Mouse (Mus musculus): ENCODE measurements around the gene Nfib. TPM values are rescaled to one million over a fixed set of nuclear protein-coding genes. Genes with fewer than 3 reads are reported as not detected.
A peak's percentile ranks its signal among the peaks of the same experiment; 100 is the strongest.

Nfib gene
- polyA plus RNA-seq, 1 experiment from 2014 or later = 59.0 TPM

GRCm38 (mm10) chr4:82504284-82505120 is 201.0 kb downstream of the Nfib start:
- WGBS (ENCODE audit: insufficient replicate concordance) = under 1% methylated on average over 62 of the region's 62 CpGs
- no peak for ATAC-seq (replicated peaks; ENCODE audit: insufficient number of reproducible peaks, low FRiP score, low TSS enrichment)
- Histone ChIP-seq H3K4me2 (peak overlapping the region; percentile 94), H3K27ac (ENCODE audit: low read depth, low read length) (peak overlapping the region; percentile 100), H3K4me1 (ENCODE audit: control insufficient read depth, insufficient read depth, low read length) (peaks cover 32% of the 10 kb centered on the region), H3K9ac (ENCODE audit: low read depth, low read length) (peak overlapping the region; percentile 100), H3K27me3 (ENCODE audit: control insufficient read depth, insufficient read depth, low read length) (no peaks in the 10 kb centered on the region), H3K4me3 (ENCODE audit: low read depth, low read length) (peak overlapping the region; percentile 80), H3K9me3 (replicated peaks; ENCODE audit: control insufficient read depth, low read length) (no peaks in the 10 kb centered on the region), H3K36me3 (ENCODE audit: control insufficient read depth, insufficient read depth, low read length) (no peaks in the 10 kb centered on the region)

GRCm38 (mm10) chr4:82504015-82504283 is 201.6 kb downstream of the Nfib start:
- no peaks in the 10 kb centered on the region for H3K9me3 ChIP-seq (replicated peaks; ENCODE audit: control insufficient read depth, low read length)
- peak overlapping the region; percentile 94 for H3K4me2 ChIP-seq
- no peak for ATAC-seq (replicated peaks; ENCODE audit: insufficient number of reproducible peaks, low FRiP score, low TSS enrichment)
- peak overlapping the region; percentile 100 for H3K27ac ChIP-seq (ENCODE audit: low read depth, low read length)
- peaks cover 33% of the 10 kb centered on the region for H3K4me1 ChIP-seq (ENCODE audit: control insufficient read depth, insufficient read depth, low read length)
- peak overlapping the region; percentile 100 for H3K9ac ChIP-seq (ENCODE audit: low read depth, low read length)
- no peaks in the 10 kb centered on the region for H3K27me3 ChIP-seq (ENCODE audit: control insufficient read depth, insufficient read depth, low read length)
- no peaks in the 10 kb centered on the region for H3K36me3 ChIP-seq (ENCODE audit: control insufficient read depth, insufficient read depth, low read length)
- 1% methylated on average over 10 of the region's 10 CpGs for WGBS (ENCODE audit: insufficient replicate concordance)
- peak overlapping the region; percentile 80 for H3K4me3 ChIP-seq (ENCODE audit: low read depth, low read length)

- whole genome bisulfite sequencing (ENCODE audit: insufficient replicate concordance) = 17% methylated on average over 8 of the region's 8 CpGs
- Histone ChIP-seq H3K27me3 (ENCODE audit: control insufficient read depth, insufficient read depth, low read length) (no peaks in the 10 kb centered on the region), H3K9me3 (replicated peaks; ENCODE audit: control insufficient read depth, low read length) (no peaks in the 10 kb centered on the region), H3K9ac (ENCODE audit: low read depth, low read length) (peak overlapping the region; percentile 100), H3K4me3 (ENCODE audit: low read depth, low read length) (peak overlapping the region; percentile 80), H3K27ac (ENCODE audit: low read depth, low read length) (peak overlapping the region; percentile 100), H3K36me3 (ENCODE audit: control insufficient read depth, insufficient read depth, low read length) (no peaks in the 10 kb centered on the region), H3K4me2 (peak overlapping the region; percentile 94), H3K4me1 (ENCODE audit: control insufficient read depth, insufficient read depth, low read length) (peaks cover 30% of the 10 kb centered on the region)
- no peak for ATAC-seq (replicated peaks; ENCODE audit: insufficient number of reproducible peaks, low FRiP score, low TSS enrichment)
These were observed 202.1 kb downstream of the Nfib start for GRCm38 (mm10) chr4:82503274-82504014.

- Histone ChIP-seq H3K9me3 (replicated peaks; ENCODE audit: control insufficient read depth, low read length) (no peaks in the 10 kb centered on the region), H3K36me3 (ENCODE audit: control insufficient read depth, insufficient read depth, low read length) (no peaks in the 10 kb centered on the region), H3K9ac (ENCODE audit: low read depth, low read length) (peak overlapping the region; percentile 77), H3K4me1 (ENCODE audit: control insufficient read depth, insufficient read depth, low read length) (peaks cover 22% of the 10 kb centered on the region), H3K27me3 (ENCODE audit: control insufficient read depth, insufficient read depth, low read length) (no peaks in the 10 kb centered on the region), H3K4me3 (ENCODE audit: low read depth, low read length) (peak overlapping the region; percentile 80), H3K27ac (ENCODE audit: low read depth, low read length) (peak overlapping the region; percentile 50; the same call in 1 of the 2 replicates), H3K4me2 (peak overlapping the region; percentile 94)
- WGBS (ENCODE audit: insufficient replicate concordance) = 41% methylated on average over 2 of the region's 2 CpGs
- no peak for ATAC-seq (replicated peaks; ENCODE audit: insufficient number of reproducible peaks, low FRiP score, low TSS enrichment)
These were observed 202.9 kb downstream of the Nfib start for GRCm38 (mm10) chr4:82502611-82503010.

DNA sequence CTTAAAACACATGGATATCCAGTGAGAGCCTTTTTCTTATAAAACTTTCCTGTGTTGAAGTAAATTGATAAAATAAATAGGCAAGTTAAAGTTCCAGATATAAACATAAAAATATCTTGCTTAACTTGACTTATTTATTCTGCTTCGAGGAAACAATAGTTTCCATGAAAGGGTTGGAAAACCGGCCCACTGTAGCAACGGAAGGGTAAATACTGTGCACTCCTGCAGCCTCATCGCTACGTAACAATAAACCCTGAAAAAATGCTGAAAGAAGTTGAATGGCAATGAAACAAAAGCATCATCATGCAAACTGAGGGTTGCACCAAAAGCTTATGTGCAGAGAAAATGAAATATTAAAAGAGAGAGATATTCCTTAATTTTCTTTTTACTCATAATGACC is 203.5 kb downstream of the Nfib start:
- peaks cover 25% of the 10 kb centered on the region for H3K4me1 ChIP-seq (ENCODE audit: control insufficient read depth, insufficient read depth, low read length)
- H3K9ac ChIP-seq (ENCODE audit: low read depth, low read length) = peak overlapping the region; percentile 72; the same call in 1 of the 2 replicates
- H3K27ac ChIP-seq (ENCODE audit: low read depth, low read length) = no peak overlapping the region
- 54% methylated on average over 5 of the region's 5 CpGs for WGBS (ENCODE audit: insufficient replicate concordance)
- H3K27me3 ChIP-seq (ENCODE audit: control insufficient read depth, insufficient read depth, low read length) = no peaks in the 10 kb centered on the region
- peak overlapping the region; percentile 62 for H3K4me2 ChIP-seq
- no peaks in the 10 kb centered on the region for H3K9me3 ChIP-seq (replicated peaks; ENCODE audit: control insufficient read depth, low read length)
- ATAC-seq (replicated peaks; ENCODE audit: insufficient number of reproducible peaks, low FRiP score, low TSS enrichment) = no peak
- H3K4me3 ChIP-seq (ENCODE audit: low read depth, low read length) = peak overlapping the region; percentile 43
- H3K36me3 ChIP-seq (ENCODE audit: control insufficient read depth, insufficient read depth, low read length) = peaks cover 3% of the 10 kb centered on the region; the same call in 1 of the 2 replicates

- Histone ChIP-seq H3K4me2 (peak overlapping the region; percentile 67), H3K27ac (ENCODE audit: low read depth, low read length) (peak overlapping the region; percentile 22; the same call in 1 of the 2 replicates), H3K36me3 (ENCODE audit: control insufficient read depth, insufficient read depth, low read length) (peaks cover 3% of the 10 kb centered on the region; the same call in 1 of the 2 replicates), H3K9ac (ENCODE audit: low read depth, low read length) (peak overlapping the region; percentile 52), H3K4me1 (ENCODE audit: control insufficient read depth, insufficient read depth, low read length) (peaks cover 25% of the 10 kb centered on the region), H3K4me3 (ENCODE audit: low read depth, low read length) (peak overlapping the region; percentile 34), H3K9me3 (replicated peaks; ENCODE audit: control insufficient read depth, low read length) (no peaks in the 10 kb centered on the region), H3K27me3 (ENCODE audit: control insufficient read depth, insufficient read depth, low read length) (no peaks in the 10 kb centered on the region)
- 63% methylated on average over 5 of the region's 5 CpGs for WGBS (ENCODE audit: insufficient replicate concordance)
- no peak for ATAC-seq (replicated peaks; ENCODE audit: insufficient number of reproducible peaks, low FRiP score, low TSS enrichment)
These were observed 204.9 kb downstream of the Nfib start for GRCm38 (mm10) chr4:82500578-82501098.

DNA sequence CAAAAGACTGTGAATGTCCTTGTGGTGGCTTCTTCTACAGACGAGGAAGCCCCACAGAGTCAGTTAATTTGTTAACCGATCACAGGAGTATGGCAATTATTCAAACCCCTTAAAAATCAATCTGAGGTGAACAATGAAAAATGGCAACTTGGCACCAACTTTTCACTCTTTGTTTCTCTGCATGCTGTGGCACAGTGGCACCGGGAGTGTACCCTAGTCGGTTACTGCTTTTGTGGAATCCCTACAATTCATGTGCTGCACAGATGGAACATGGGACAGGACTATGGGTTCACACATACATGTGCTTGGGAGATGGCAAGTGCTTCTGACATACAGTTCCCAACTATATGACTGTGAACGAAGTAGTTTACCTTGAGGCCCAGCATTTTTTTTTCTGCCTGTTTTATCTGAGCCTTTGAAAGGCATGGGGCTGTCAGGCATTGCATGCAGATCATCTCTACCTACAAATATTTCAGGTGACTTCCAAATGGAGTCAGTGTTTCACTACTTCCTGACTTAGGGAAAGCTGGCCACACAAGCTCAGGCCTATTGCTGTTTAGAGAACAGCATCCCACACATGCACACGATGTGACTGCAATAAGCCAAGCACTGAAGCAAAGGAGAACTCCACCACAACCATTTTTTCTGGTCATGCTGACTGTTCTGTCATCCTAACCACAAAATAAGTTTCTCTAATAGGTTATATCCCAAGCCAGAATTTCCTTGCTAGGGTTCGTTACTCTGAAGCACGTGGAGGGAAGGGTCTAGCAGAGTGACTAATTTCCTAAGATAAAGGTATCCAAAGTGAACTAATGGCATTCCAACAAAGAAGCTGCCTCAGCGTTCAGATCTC is 205.6 kb downstream of the Nfib start:
- Histone ChIP-seq H3K9ac (ENCODE audit: low read depth, low read length) (peak overlapping the region; percentile 52), H3K36me3 (ENCODE audit: control insufficient read depth, insufficient read depth, low read length) (peaks cover 3% of the 10 kb centered on the region; the same call in 1 of the 2 replicates), H3K27ac (ENCODE audit: low read depth, low read length) (peak overlapping the region; percentile 54), H3K4me3 (ENCODE audit: low read depth, low read length) (peak overlapping the region; percentile 34), H3K4me2 (peak overlapping the region; percentile 67), H3K4me1 (ENCODE audit: control insufficient read depth, insufficient read depth, low read length) (peaks cover 25% of the 10 kb centered on the region), H3K9me3 (replicated peaks; ENCODE audit: control insufficient read depth, low read length) (no peaks in the 10 kb centered on the region), H3K27me3 (ENCODE audit: control insufficient read depth, insufficient read depth, low read length) (no peaks in the 10 kb centered on the region)
- 56% methylated on average over 9 of the region's 9 CpGs for WGBS (ENCODE audit: insufficient replicate concordance)
- no peak for ATAC-seq (replicated peaks; ENCODE audit: insufficient number of reproducible peaks, low FRiP score, low TSS enrichment)

- ATAC-seq (replicated peaks; ENCODE audit: insufficient number of reproducible peaks, low FRiP score, low TSS enrichment) = no peak
- no peak overlapping the region for H3K4me3 ChIP-seq (ENCODE audit: low read depth, low read length)
- no peaks in the 10 kb centered on the region for H3K9me3 ChIP-seq (replicated peaks; ENCODE audit: control insufficient read depth, low read length)
- 0 out of 2 replicates have a peak overlapping the region, but pooled peaks have one; percentile 34 for H3K9ac ChIP-seq (ENCODE audit: low read depth, low read length)
- 52% methylated on average over 5 of the region's 5 CpGs for WGBS (ENCODE audit: insufficient replicate concordance)
- peak overlapping the region; percentile 67 for H3K4me2 ChIP-seq
- H3K4me1 ChIP-seq (ENCODE audit: control insufficient read depth, insufficient read depth, low read length) = peaks cover 28% of the 10 kb centered on the region
- H3K27ac ChIP-seq (ENCODE audit: low read depth, low read length) = no peak overlapping the region
- H3K36me3 ChIP-seq (ENCODE audit: control insufficient read depth, insufficient read depth, low read length) = peaks cover 3% of the 10 kb centered on the region; the same call in 1 of the 2 replicates
- H3K27me3 ChIP-seq (ENCODE audit: control insufficient read depth, insufficient read depth, low read length) = no peaks in the 10 kb centered on the region
These were observed 206.3 kb downstream of the Nfib start for GRCm38 (mm10) chr4:82499238-82499637.
